Mouse (Mus musculus): ENCODE data around the gene Wdr48. TPM values are rescaled to one million over a fixed set of nuclear protein-coding genes. Genes with fewer than 3 reads are reported as not detected.

Wdr48 gene
- polyA plus RNA-seq, 1 experiment from 2014 or later = 71.8 TPM

DNA sequence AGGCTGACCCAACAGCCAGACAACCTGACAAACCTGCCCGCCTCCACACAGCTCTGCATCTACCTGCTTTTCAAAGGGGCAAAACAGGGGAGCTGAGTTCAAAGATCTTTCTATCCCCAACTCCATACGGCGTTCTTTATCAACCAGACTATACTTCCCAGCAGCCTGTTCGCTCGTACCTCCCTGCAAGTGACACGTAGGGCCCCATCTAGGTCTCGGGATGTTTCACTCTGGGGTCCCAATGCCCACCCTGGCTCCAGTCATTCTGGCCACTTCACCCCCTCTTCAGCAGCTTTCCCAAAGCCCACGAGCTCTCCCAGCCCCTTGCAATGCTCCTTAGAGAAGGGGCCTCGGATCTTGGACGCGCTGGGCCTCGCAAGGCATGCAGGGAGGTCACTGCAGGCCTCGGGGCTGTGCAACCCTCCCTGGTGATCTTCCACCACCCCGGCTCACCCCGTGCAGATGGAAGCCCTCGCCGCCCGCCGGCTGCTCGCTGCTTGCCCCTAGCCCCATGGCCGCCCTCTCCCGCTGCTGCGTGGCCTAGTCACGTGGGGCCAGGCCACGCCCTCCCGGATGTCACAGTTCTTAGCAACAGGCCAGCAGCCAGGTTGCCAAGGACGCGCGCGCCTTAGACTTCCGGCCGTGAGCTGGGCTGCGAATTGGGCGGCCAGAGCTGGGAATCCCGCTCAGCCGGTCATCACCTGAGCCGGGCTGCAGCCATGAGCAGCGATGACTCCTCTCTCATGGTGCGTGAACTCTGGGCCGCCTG, 42.5 kb downstream of the Wdr48 start, which contains the start of the genes Gorasp1 and Ttc21a:
Gene Gorasp1, minus strand, starts transcription at position 561 of the 769 bp plus-strand sequence.
Gene Ttc21a, plus strand, starts transcription at position 602 of the 769 bp plus-strand sequence.
- no peaks in the 10 kb centered on the region for H3K27me3 ChIP-seq (ENCODE audit: control insufficient read depth, insufficient read depth, low read length)
- peak within 1 kb of the TSS; percentile 68 for H3K4me3 ChIP-seq (ENCODE audit: low read depth, low read length)
- H3K9me3 ChIP-seq (ENCODE audit: control insufficient read depth, low read length) = no peaks in the 10 kb centered on the region
- H3K4me2 ChIP-seq (replicated peaks; ENCODE audit: low read depth, low read length) = peak within 1 kb of the TSS; percentile 86
- ATAC-seq (ENCODE audit: low FRiP score) (peak; percentile 96), DNase-seq (ENCODE audit: low spot score) (peak; percentile 97)
- WGBS = 5% methylated on average over 40 of the region's 40 CpGs
- peak within 1 kb of the TSS; percentile 86 for H3K9ac ChIP-seq (ENCODE audit: low read depth, low read length)
- H3K27ac ChIP-seq (ENCODE audit: low read depth, low read length) = peak within 1 kb of the TSS; percentile 63; the same call in 1 of the 2 replicates
- no peaks in the 10 kb centered on the region for H3K36me3 ChIP-seq (ENCODE audit: control insufficient read depth, insufficient read depth, low read length)
- no peaks in the 10 kb centered on the region for H3K4me1 ChIP-seq (replicated peaks; ENCODE audit: control insufficient read depth, insufficient read depth, low read length)

DNA sequence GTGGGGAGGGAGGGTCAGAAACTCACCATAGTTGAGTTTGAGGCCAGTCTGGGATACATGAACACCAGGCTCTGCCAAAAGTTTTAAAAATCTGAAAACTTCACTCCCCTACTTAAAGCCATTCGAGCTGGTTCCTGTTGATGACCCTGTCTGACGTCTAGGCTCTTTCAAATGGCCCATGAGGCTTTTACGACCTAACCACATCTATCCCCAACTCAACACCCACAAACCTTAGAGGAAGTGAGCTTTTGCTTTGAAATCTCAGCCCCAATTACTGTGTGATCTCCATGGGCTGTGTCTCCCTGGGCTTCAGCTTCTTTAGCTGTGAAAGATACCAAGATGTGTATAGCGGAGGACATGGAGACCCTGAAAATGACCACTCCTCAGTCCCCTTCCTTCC, 43.8 kb downstream of the Wdr48 start:
- Histone ChIP-seq H3K4me3 (ENCODE audit: low read depth, low read length) (no peak overlapping the region), H3K9ac (ENCODE audit: low read depth, low read length) (no peak overlapping the region), H3K4me1 (replicated peaks; ENCODE audit: control insufficient read depth, insufficient read depth, low read length) (no peaks in the 10 kb centered on the region), H3K36me3 (ENCODE audit: control insufficient read depth, insufficient read depth, low read length) (no peaks in the 10 kb centered on the region), H3K27me3 (ENCODE audit: control insufficient read depth, insufficient read depth, low read length) (no peaks in the 10 kb centered on the region), H3K27ac (ENCODE audit: low read depth, low read length) (no peak overlapping the region), H3K9me3 (ENCODE audit: control insufficient read depth, low read length) (no peaks in the 10 kb centered on the region), H3K4me2 (replicated peaks; ENCODE audit: low read depth, low read length) (no peak overlapping the region)
- DNase-seq (ENCODE audit: low spot score) = no peak
- ATAC-seq (ENCODE audit: low FRiP score) = no peak
- WGBS = 89% methylated on average over 4 of the region's 4 CpGs

DNA sequence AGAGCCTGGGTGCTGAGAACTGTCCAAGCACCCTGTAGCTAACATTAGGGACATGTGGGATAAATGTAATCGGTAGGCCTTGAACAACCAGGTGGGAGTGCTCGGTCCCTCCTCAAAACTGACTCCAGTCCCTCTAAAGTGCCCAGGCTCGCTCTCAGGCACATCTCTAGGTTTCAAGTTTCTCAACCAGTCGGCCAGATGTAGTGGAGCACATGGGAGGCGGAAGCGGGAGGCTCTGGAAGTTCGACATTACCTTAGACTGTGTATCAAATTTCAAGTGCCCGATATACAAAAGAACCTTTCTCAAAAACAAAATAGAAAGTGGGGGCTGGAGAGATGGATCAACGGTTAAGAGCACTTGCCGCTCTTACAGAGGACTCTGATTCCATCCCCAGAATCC, 45.0 kb downstream of the Wdr48 start:
- H3K36me3 ChIP-seq (ENCODE audit: control insufficient read depth, insufficient read depth, low read length) = no peaks in the 10 kb centered on the region
- DNase-seq (ENCODE audit: low spot score) = no peak
- H3K27me3 ChIP-seq (ENCODE audit: control insufficient read depth, insufficient read depth, low read length) = no peaks in the 10 kb centered on the region
- no peaks in the 10 kb centered on the region for H3K4me1 ChIP-seq (replicated peaks; ENCODE audit: control insufficient read depth, insufficient read depth, low read length)
- 73% methylated on average over 10 of the region's 10 CpGs for WGBS
- H3K4me3 ChIP-seq (ENCODE audit: low read depth, low read length) = no peak overlapping the region
- H3K27ac ChIP-seq (ENCODE audit: low read depth, low read length) = no peak overlapping the region
- H3K4me2 ChIP-seq (replicated peaks; ENCODE audit: low read depth, low read length) = no peak overlapping the region
- ATAC-seq (ENCODE audit: low FRiP score) = no peak
- no peak overlapping the region for H3K9ac ChIP-seq (ENCODE audit: low read depth, low read length)
- H3K9me3 ChIP-seq (ENCODE audit: control insufficient read depth, low read length) = no peaks in the 10 kb centered on the region

GRCm38 (mm10) chr9:119941407-119941806, 46.7 kb downstream of the Wdr48 start:
- Histone ChIP-seq H3K4me2 (replicated peaks; ENCODE audit: low read depth, low read length) (no peak overlapping the region), H3K27me3 (ENCODE audit: control insufficient read depth, insufficient read depth, low read length) (no peaks in the 10 kb centered on the region), H3K4me1 (replicated peaks; ENCODE audit: control insufficient read depth, insufficient read depth, low read length) (no peaks in the 10 kb centered on the region), H3K36me3 (ENCODE audit: control insufficient read depth, insufficient read depth, low read length) (no peaks in the 10 kb centered on the region), H3K4me3 (ENCODE audit: low read depth, low read length) (no peak overlapping the region), H3K9ac (ENCODE audit: low read depth, low read length) (no peak overlapping the region), H3K9me3 (ENCODE audit: control insufficient read depth, low read length) (no peaks in the 10 kb centered on the region), H3K27ac (ENCODE audit: low read depth, low read length) (no peak overlapping the region)
- DNase-seq (ENCODE audit: low spot score) = no peak
- 82% methylated on average over 5 of the region's 5 CpGs for WGBS
- ATAC-seq (ENCODE audit: low FRiP score) = no peak

GRCm38 (mm10) chr9:119941861-119942260, 47.2 kb downstream of the Wdr48 start:
- no peak overlapping the region for H3K4me3 ChIP-seq (ENCODE audit: low read depth, low read length)
- no peak overlapping the region for H3K27ac ChIP-seq (ENCODE audit: low read depth, low read length)
- no peaks in the 10 kb centered on the region for H3K4me1 ChIP-seq (replicated peaks; ENCODE audit: control insufficient read depth, insufficient read depth, low read length)
- no peaks in the 10 kb centered on the region for H3K9me3 ChIP-seq (ENCODE audit: control insufficient read depth, low read length)
- WGBS = 88% methylated on average over 14 of the region's 14 CpGs
- no peak overlapping the region for H3K9ac ChIP-seq (ENCODE audit: low read depth, low read length)
- H3K36me3 ChIP-seq (ENCODE audit: control insufficient read depth, insufficient read depth, low read length) = no peaks in the 10 kb centered on the region
- no peaks in the 10 kb centered on the region for H3K27me3 ChIP-seq (ENCODE audit: control insufficient read depth, insufficient read depth, low read length)
- ATAC-seq (ENCODE audit: low FRiP score) (no peak), DNase-seq (ENCODE audit: low spot score) (no peak)
- no peak overlapping the region for H3K4me2 ChIP-seq (replicated peaks; ENCODE audit: low read depth, low read length)

DNA sequence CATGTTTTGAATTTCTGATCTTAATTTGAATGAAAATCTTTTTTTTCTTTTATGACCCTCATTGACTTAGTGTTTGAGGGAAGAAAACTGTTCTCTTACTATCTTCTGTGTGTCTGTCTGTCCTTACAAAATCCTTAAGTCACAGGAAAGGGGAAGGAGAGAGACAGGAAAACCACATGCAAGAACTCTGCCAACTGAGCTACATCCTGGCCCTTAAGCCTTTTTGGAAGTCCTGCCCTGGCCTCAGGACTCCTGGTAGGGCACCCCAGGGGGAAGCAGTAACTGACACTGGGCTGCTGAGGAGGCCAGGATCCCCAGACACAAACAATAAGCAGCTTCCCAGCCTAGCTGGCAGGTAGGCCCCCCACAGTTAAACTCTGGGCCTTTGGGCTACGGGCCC, 48.6 kb downstream of the Wdr48 start:
- H3K4me3 ChIP-seq (ENCODE audit: low read depth, low read length) = no peak overlapping the region
- H3K36me3 ChIP-seq (ENCODE audit: control insufficient read depth, insufficient read depth, low read length) = no peaks in the 10 kb centered on the region
- 50% methylated on average over 1 of the region's 1 CpGs for WGBS
- no peak overlapping the region for H3K9ac ChIP-seq (ENCODE audit: low read depth, low read length)
- no peak overlapping the region for H3K4me2 ChIP-seq (replicated peaks; ENCODE audit: low read depth, low read length)
- ATAC-seq (ENCODE audit: low FRiP score) (no peak), DNase-seq (ENCODE audit: low spot score) (no peak)
- no peaks in the 10 kb centered on the region for H3K27me3 ChIP-seq (ENCODE audit: control insufficient read depth, insufficient read depth, low read length)
- no peak overlapping the region for H3K27ac ChIP-seq (ENCODE audit: low read depth, low read length)
- no peaks in the 10 kb centered on the region for H3K4me1 ChIP-seq (replicated peaks; ENCODE audit: control insufficient read depth, insufficient read depth, low read length)
- H3K9me3 ChIP-seq (ENCODE audit: control insufficient read depth, low read length) = no peaks in the 10 kb centered on the region

GRCm38 (mm10) chr9:119945173-119945900, 50.7 kb downstream of the Wdr48 start:
- no peaks in the 10 kb centered on the region for H3K27me3 ChIP-seq (ENCODE audit: control insufficient read depth, insufficient read depth, low read length)
- 71% methylated on average over 12 of the region's 12 CpGs for WGBS
- peak; percentile 22 for DNase-seq (ENCODE audit: low spot score)
- no peak overlapping the region for H3K4me2 ChIP-seq (replicated peaks; ENCODE audit: low read depth, low read length)
- H3K9me3 ChIP-seq (ENCODE audit: control insufficient read depth, low read length) = no peaks in the 10 kb centered on the region
- H3K4me3 ChIP-seq (ENCODE audit: low read depth, low read length) = no peak overlapping the region
- no peak for ATAC-seq (ENCODE audit: low FRiP score)
- no peaks in the 10 kb centered on the region for H3K36me3 ChIP-seq (ENCODE audit: control insufficient read depth, insufficient read depth, low read length)
- H3K27ac ChIP-seq (ENCODE audit: low read depth, low read length) = no peak overlapping the region
- H3K9ac ChIP-seq (ENCODE audit: low read depth, low read length) = no peak overlapping the region
- no peaks in the 10 kb centered on the region for H3K4me1 ChIP-seq (replicated peaks; ENCODE audit: control insufficient read depth, insufficient read depth, low read length)

GRCm38 (mm10) chr9:119948804-119949203, 54.1 kb downstream of the Wdr48 start:
- no peak for DNase-seq (ENCODE audit: low spot score)
- H3K27me3 ChIP-seq (ENCODE audit: control insufficient read depth, insufficient read depth, low read length) = no peaks in the 10 kb centered on the region
- H3K9me3 ChIP-seq (ENCODE audit: control insufficient read depth, low read length) = no peaks in the 10 kb centered on the region
- H3K4me3 ChIP-seq (ENCODE audit: low read depth, low read length) = no peak overlapping the region
- WGBS = 65% methylated on average over 3 of the region's 3 CpGs
- H3K4me2 ChIP-seq (replicated peaks; ENCODE audit: low read depth, low read length) = no peak overlapping the region
- H3K27ac ChIP-seq (ENCODE audit: low read depth, low read length) = no peak overlapping the region
- H3K9ac ChIP-seq (ENCODE audit: low read depth, low read length) = no peak overlapping the region
- H3K36me3 ChIP-seq (ENCODE audit: control insufficient read depth, insufficient read depth, low read length) = no peaks in the 10 kb centered on the region
- no peaks in the 10 kb centered on the region for H3K4me1 ChIP-seq (replicated peaks; ENCODE audit: control insufficient read depth, insufficient read depth, low read length)
- ATAC-seq (ENCODE audit: low FRiP score) = no peak

Measured in hindbrain, embryonic 11.5 days (tissue).